Mouse (Mus musculus) sigmoid colon, adult 10 weeks (tissue): ENCODE data around the gene Zfp319. TPM values are rescaled to one million over a fixed set of nuclear protein-coding genes. Genes with fewer than 3 reads are reported as not detected.

Source experiments
- polyA plus RNA-seq: library from polyadenylated mRNA; stranded (reverse); fragments of 350-450 nt; fragmentation: Illumina TruSeq; extraction: RNeasy Lipid Tissue Mini Kit (QIAGEN cat#74804); gene quantifications from one replicate; pipeline ENCODE4 v1.2.3, GENCODE M21; 2014; ENCODE audit warnings: low read depth, low replicate concordance

Gene Zfp319
- polyA plus RNA-seq, result 1.8 TPM

GRCm38 (mm10) chr8:95331720-95332436, at the start of gene Zfp319, which contains the start of gene Usb1:
Gene Zfp319, minus strand, starts transcription at chr8:95331950.
Gene Usb1, plus strand, starts transcription at chr8:95332284.

GRCm38 (mm10) chr8:95352151-95352870, 20.6 kb upstream of the Zfp319 start, which contains the start of gene Mmp15:
Gene Mmp15, plus strand, starts transcription at chr8:95352268.

GRCm38 (mm10) chr8:95310342-95310970, 21.3 kb downstream of the Zfp319 start, which contains the start of gene Tepp:
Gene Tepp, plus strand, starts transcription at chr8:95310566.

GRCm38 (mm10) chr8:95306431-95306830, 25.3 kb downstream of the Zfp319 start, which contains the start of gene Cngb1:
Gene Cngb1, minus strand, starts transcription at chr8:95306585.

Other genes with a start within 250 kb of the Zfp319 start
- gene Kifc3, start 129.1 kb downstream of the Zfp319 start, polyA plus RNA-seq, result not detected
- 0.22 TPM for gene Cngb1, start 25.4 kb downstream of the Zfp319 start, polyA plus RNA-seq
- not detected for gene Tepp, start 21.4 kb downstream of the Zfp319 start, polyA plus RNA-seq
- gene Usb1, start 334 bp upstream of the Zfp319 start, polyA plus RNA-seq, result 2.1 TPM
- gene Mmp15, start 20.3 kb upstream of the Zfp319 start, polyA plus RNA-seq, result 3.1 TPM
- gene Cfap20, start 102.9 kb upstream of the Zfp319 start, polyA plus RNA-seq, result 73.4 TPM
- gene Csnk2a2, start 158.1 kb upstream of the Zfp319 start, polyA plus RNA-seq, result 162 TPM
- gene Ccdc113, start 202.1 kb upstream of the Zfp319 start, polyA plus RNA-seq, result not detected
- gene Prss54, start 244.4 kb upstream of the Zfp319 start, polyA plus RNA-seq, result not detected